Mouse (Mus musculus): Measurements from ENCODE around the gene Fstl1. TPM values are rescaled to one million over a fixed set of nuclear protein-coding genes. Genes with fewer than 3 reads are reported as not detected.

The Fstl1 gene
- polyA plus RNA-seq (2012; ENCODE audit: low replicate concordance), result 0.10 and 0.27 TPM in 2 replicates

DNA sequence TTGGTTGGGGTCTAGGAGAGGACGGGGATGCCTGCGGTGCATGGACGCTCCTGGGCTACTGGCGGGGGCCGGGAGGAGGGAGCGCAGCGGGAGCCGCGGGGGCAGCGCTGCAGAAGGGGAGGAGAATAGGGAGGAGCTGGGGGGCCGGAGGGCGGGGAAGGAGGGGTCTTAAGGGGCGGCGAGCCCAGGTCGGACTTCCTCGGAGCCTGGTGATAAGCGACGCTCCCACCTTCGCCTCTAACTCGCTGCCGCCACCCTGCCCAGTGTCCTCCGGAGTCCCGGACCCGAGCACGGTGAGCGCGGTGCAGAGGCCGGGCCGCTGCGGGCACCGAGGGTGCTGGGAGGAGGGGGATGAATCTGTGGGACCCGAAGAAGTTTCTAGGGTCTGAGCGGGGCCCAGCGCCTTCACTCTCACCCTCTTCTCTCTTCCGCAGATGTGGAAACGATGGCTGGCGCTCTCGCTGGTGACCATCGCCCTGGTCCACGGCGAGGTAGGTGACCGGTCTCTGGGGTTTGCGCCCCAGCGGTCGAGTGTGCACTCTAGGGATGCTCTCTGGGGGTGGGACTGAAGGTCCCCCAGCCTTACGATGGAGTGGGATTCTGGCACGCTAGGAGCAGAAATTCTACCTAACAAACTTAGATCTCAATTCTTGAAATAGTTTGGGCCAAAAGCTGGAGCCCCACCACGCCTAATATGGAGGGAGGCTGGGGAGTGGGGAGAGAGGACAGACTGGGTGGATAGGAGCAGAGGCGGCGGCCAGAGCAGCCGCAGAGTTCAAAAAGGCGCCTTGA, at the start of gene Fstl1:
TSS of gene Fstl1 (plus strand) at position 14 of the 792 bp plus-strand sequence.

GRCm38 (mm10) chr16:37861029-37861428, 84.4 kb downstream of the Fstl1 start, which contains the start of gene Gm36028:
Gene Gm36028, minus strand, starts transcription at chr16:37861146.

GRCm38 (mm10) chr16:37867791-37868505, 91.3 kb downstream of the Fstl1 start, which contains the start of gene Lrrc58:
Gene Lrrc58, plus strand, starts transcription at chr16:37868389.

Other genes starting within 250 kb of the Fstl1 start
- 1.5 and 2.5 TPM in 2 replicates for gene Gtf2e1, start 237.1 kb upstream of the Fstl1 start, polyA plus RNA-seq (2012; ENCODE audit: low replicate concordance)
- 0.38 and 0.82 TPM in 2 replicates for gene Rabl3, start 237.0 kb upstream of the Fstl1 start, polyA plus RNA-seq (2012; ENCODE audit: low replicate concordance)
- 0.13 and 0.25 TPM in 2 replicates for gene Hgd, start 196.7 kb upstream of the Fstl1 start, polyA plus RNA-seq (2012; ENCODE audit: low replicate concordance)
- 42.4 and 52.4 TPM in 2 replicates for gene Ndufb4, start 122.4 kb upstream of the Fstl1 start, polyA plus RNA-seq (2012; ENCODE audit: low replicate concordance)
- not detected in 2 replicates for gene Gm36028, start 84.3 kb downstream of the Fstl1 start, polyA plus RNA-seq (2012; ENCODE audit: low replicate concordance)
- 4.0 TPM in 2 replicates for gene Lrrc58, start 91.5 kb downstream of the Fstl1 start, polyA plus RNA-seq (2012; ENCODE audit: low replicate concordance)
- gene Gpr156, start 139.6 kb downstream of the Fstl1 start, polyA plus RNA-seq (2012; ENCODE audit: low replicate concordance), result 0.52 and 0.83 TPM in 2 replicates